In the genomic region with DNA sequence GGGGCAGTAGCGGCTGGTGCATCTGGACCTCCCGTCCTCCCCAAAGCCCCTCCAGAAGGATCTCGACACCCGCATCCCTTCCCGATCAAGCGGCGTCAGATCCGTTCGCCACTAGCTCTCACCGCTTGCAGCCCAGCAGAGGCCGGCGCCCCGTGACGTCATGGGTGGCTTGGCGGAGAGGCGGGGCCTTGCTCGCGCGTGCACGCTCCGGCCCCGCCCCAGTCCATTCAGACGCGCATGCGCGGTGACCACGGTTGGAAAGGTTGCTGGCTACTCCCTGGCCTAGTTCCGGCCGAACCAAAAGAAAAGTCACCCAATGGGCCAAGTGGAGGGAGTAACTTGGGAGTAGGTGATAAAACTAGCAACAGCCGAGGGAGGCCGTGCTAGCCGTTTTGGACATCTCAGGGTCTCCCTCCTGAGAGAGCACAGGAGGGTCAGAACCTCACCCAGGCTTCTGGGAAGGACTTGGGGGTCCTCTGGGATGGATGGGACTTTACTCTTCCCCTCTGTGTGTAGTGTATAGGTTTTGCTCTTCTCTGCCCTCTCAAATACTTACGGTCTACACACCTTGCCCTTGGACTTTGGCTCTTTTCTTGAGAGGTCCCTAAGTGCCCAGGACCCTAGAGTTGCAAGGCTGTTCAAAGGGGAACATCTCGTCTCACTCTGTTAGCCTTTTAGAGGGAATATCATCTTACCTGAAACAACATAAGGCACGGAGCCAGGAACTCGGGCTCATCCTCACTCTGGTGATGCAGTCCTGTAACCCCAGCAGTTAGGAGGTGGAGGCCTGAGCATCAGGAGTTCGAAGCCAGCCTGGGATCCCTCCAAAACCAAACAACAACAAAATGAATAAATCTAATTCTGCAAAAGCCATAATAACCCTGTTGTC, we compare ENCODE assay signal across 8 mouse cellular contexts. TPM values are rescaled to one million over a fixed set of nuclear protein-coding genes. Genes with fewer than 3 reads are reported as not detected.
DNase-seq lines count a peak whose midpoint lies in the region; ATAC-seq and TF ChIP-seq lines count a peak whose summit lies in the region.

No protein-coding gene starts in this region.

- H3K27ac ChIP-seq in forebrain, embryonic 13.5 days: peak overlapping the region; percentile 63
- H3K27ac ChIP-seq in neural tube, embryonic 15.5 days (replicated peaks): peak overlapping the region; percentile 93

- H3K9ac ChIP-seq in forebrain, embryonic 13.5 days: peak overlapping the region; percentile 87
- peak overlapping the region; percentile 89 for H3K9ac ChIP-seq in neural tube, embryonic 15.5 days (replicated peaks)

- peak; percentile 96 for ATAC-seq in forebrain, embryonic 13.5 days
- peak; percentile 96 for ATAC-seq in neural tube, embryonic 15.5 days (ENCODE audit: low FRiP score)

- no peaks in the 10 kb centered on the region for H3K9me3 ChIP-seq in E14TG2a.4 (ENCODE audit: low read length)
- no peaks in the 10 kb centered on the region for H3K9me3 ChIP-seq in forebrain, embryonic 13.5 days (replicated peaks)
- no peaks in the 10 kb centered on the region for H3K9me3 ChIP-seq in neural tube, embryonic 15.5 days (replicated peaks)

- intact Hi-C loops in heart, postnatal 14 days (cut with DNase I): loop anchor here (5.0 kb wide), 2 partner anchors 34 to 36 kb away; a partner anchor contains a TSS

- H3K27me3 ChIP-seq in E14TG2a.4 (ENCODE audit: insufficient read depth, low read length): 0 out of 2 replicates have a peak, but pooled peaks cover 3% of the 10 kb centered on the region
- H3K27me3 ChIP-seq in forebrain, embryonic 13.5 days: no peaks in the 10 kb centered on the region
- no peaks in the 10 kb centered on the region for H3K27me3 ChIP-seq in neural tube, embryonic 15.5 days (replicated peaks)

- DNase-seq in c-Kit-positive CD71-positive TER-119-positive erythroid progenitor cells, embryonic 14.5 days (ENCODE audit: low spot score): peak; percentile 91
- peak; percentile 99 to 100 for DNase-seq in heart, postnatal 14 days
- peak; percentile 96 for DNase-seq in layer of hippocampus, adult 11-12 months (ENCODE audit: low spot score)
- DNase-seq in lung, adult 18-20 months: peak; percentile 94 to 96
- DNase-seq in testis, postnatal 14 days (ENCODE audit: low spot score): peak; percentile 94

- H3K36me3 ChIP-seq in E14TG2a.4 (ENCODE audit: insufficient read depth, low read length): peaks cover 11% of the 10 kb centered on the region; the same call in 1 of the 2 replicates
- H3K36me3 ChIP-seq in forebrain, embryonic 13.5 days (ENCODE audit: poor library complexity, severe bottlenecking): no peaks in the 10 kb centered on the region; the same call in 1 of the 2 replicates
- no peaks in the 10 kb centered on the region for H3K36me3 ChIP-seq in neural tube, embryonic 15.5 days

- H3K4me2 ChIP-seq in forebrain, embryonic 13.5 days: peak overlapping the region; percentile 75
- H3K4me2 ChIP-seq in neural tube, embryonic 15.5 days: peak overlapping the region; percentile 71

- no peak for TF ChIP-seq CTCF in E14TG2a.4 (conservative IDR thresholded peaks at IDR 0.05; ENCODE audit: low read length)

- peak overlapping the region; percentile 84 for H3K4me3 ChIP-seq in E14TG2a.4 (replicated peaks; ENCODE audit: low read length)
- peak overlapping the region; percentile 65 for H3K4me3 ChIP-seq in forebrain, embryonic 13.5 days
- H3K4me3 ChIP-seq in neural tube, embryonic 15.5 days (replicated peaks): peak overlapping the region; percentile 71

- H3K4me1 ChIP-seq in E14TG2a.4 (replicated peaks; ENCODE audit: low read depth, low read length): peaks cover 17% of the 10 kb centered on the region
- peaks cover 18% of the 10 kb centered on the region for H3K4me1 ChIP-seq in forebrain, embryonic 13.5 days
- H3K4me1 ChIP-seq in neural tube, embryonic 15.5 days: peaks cover 19% of the 10 kb centered on the region

- 12% methylated on average over 36 of the region's 37 CpGs for WGBS in forebrain, embryonic 13.5 days
- 12% methylated on average over 37 of the region's 37 CpGs for WGBS in neural tube, embryonic 15.5 days

RNA-seq across cellular contexts. Expression of a gene that starts 13.8 kb away (rescaled TPM):
- polyA plus RNA-seq in forebrain, embryonic 13.5 days (2015; fragmentation: Nextera tagmentation; extraction: Ambion mirVana): 51.9 and 60.0 TPM in 2 replicates
- 10 to 100 TPM; 61.4 to 61.7 TPM for total RNA-seq in heart, postnatal 14 days (2021)
- polyA plus RNA-seq in neural tube, embryonic 15.5 days (2015; fragmentation: Nextera tagmentation; extraction: Ambion mirVana): 52.4 and 55.2 TPM in 2 replicates

RNA-seq across cellular contexts. Expression of a gene that starts 24.4 kb away (rescaled TPM):
- 30.5 and 35.3 TPM in 2 replicates for polyA plus RNA-seq in forebrain, embryonic 13.5 days (2015; fragmentation: Nextera tagmentation; extraction: Ambion mirVana)
- total RNA-seq in heart, postnatal 14 days (2021): 10 to 100 TPM; 10.9 to 13.0 TPM
- 30.9 and 31.1 TPM in 2 replicates for polyA plus RNA-seq in neural tube, embryonic 15.5 days (2015; fragmentation: Nextera tagmentation; extraction: Ambion mirVana)

RNA-seq across cellular contexts. Expression of a gene that starts 30.3 kb away (rescaled TPM):
- 69.4 and 69.8 TPM in 2 replicates for polyA plus RNA-seq in forebrain, embryonic 13.5 days (2015; fragmentation: Nextera tagmentation; extraction: Ambion mirVana)
- total RNA-seq in heart, postnatal 14 days (2021): 1 to 10 TPM; 6.9 to 7.6 TPM
- 102 and 121 TPM in 2 replicates for polyA plus RNA-seq in neural tube, embryonic 15.5 days (2015; fragmentation: Nextera tagmentation; extraction: Ambion mirVana)

RNA-seq across cellular contexts. Expression of a gene that starts 36.2 kb away (rescaled TPM):
- 94.9 and 96.2 TPM in 2 replicates for polyA plus RNA-seq in forebrain, embryonic 13.5 days (2015; fragmentation: Nextera tagmentation; extraction: Ambion mirVana)
- 10 to 100 TPM; 21.2 to 21.4 TPM for total RNA-seq in heart, postnatal 14 days (2021)
- polyA plus RNA-seq in neural tube, embryonic 15.5 days (2015; fragmentation: Nextera tagmentation; extraction: Ambion mirVana): 89.4 and 90.5 TPM in 2 replicates

RNA-seq across cellular contexts. Expression of a gene that starts 36.6 kb away (rescaled TPM):
- 47.7 and 49.1 TPM in 2 replicates for polyA plus RNA-seq in forebrain, embryonic 13.5 days (2015; fragmentation: Nextera tagmentation; extraction: Ambion mirVana)
- 1 to 10 TPM; 5.4 to 7.4 TPM for total RNA-seq in heart, postnatal 14 days (2021)
- 20.3 and 28.6 TPM in 2 replicates for polyA plus RNA-seq in neural tube, embryonic 15.5 days (2015; fragmentation: Nextera tagmentation; extraction: Ambion mirVana)

Comparison
In these comparisons a context has a peak if more than half of its experiments do, and no peak if none do; other contexts are left out.
1. Peak in every context shown above with its lines: DNase-seq, ATAC-seq, H3K4me3 ChIP-seq and H3K27ac ChIP-seq.